Mouse (Mus musculus) adipocyte (in vitro differentiated cells): ENCODE results near the gene Cyb561.

ENCODE experiments used
- DNase-seq: peaks from one replicate; pipeline ENCODE4 v3.0.0-alpha.2; 2016; ENCODE audit warnings: low spot score

The Cyb561 gene

GRCm38 (mm10) chr11:105952911-105953386 is at the start of gene Cyb561:
Gene Cyb561 (minus strand): TSS chr11:105953336.
- DNase-seq = no peak

- DNase-seq = peak; percentile 71
Observed at GRCm38 (mm10) chr11:106001718-106002117, 48.6 kb upstream of the Cyb561 start.

- DNase-seq = no peak
Observed at GRCm38 (mm10) chr11:106000062-106000461, 46.9 kb upstream of the Cyb561 start.

GRCm38 (mm10) chr11:105994375-105994774 is 41.2 kb upstream of the Cyb561 start, which contains the start of gene Ace3:
Gene Ace3 (plus strand): TSS chr11:105994675.
- no peak for DNase-seq

GRCm38 (mm10) chr11:105990231-105990630 is 37.1 kb upstream of the Cyb561 start:
- DNase-seq = peak; percentile 91

GRCm38 (mm10) chr11:105989446-105989845 is 36.3 kb upstream of the Cyb561 start:
- no peak for DNase-seq

- DNase-seq = no peak
Observed at GRCm38 (mm10) chr11:105987446-105987845, 34.3 kb upstream of the Cyb561 start.

- no peak for DNase-seq
Observed at GRCm38 (mm10) chr11:105984452-105984851, 31.3 kb upstream of the Cyb561 start.

- no peak for DNase-seq
Observed at GRCm38 (mm10) chr11:105978634-105979033, 25.5 kb upstream of the Cyb561 start.

GRCm38 (mm10) chr11:105978232-105978631 is 25.1 kb upstream of the Cyb561 start:
- no peak for DNase-seq

GRCm38 (mm10) chr11:105975636-105976035 is 22.5 kb upstream of the Cyb561 start:
- DNase-seq = no peak

- no peak for DNase-seq
Observed at GRCm38 (mm10) chr11:105975050-105975449, 21.9 kb upstream of the Cyb561 start.

- DNase-seq = peak; percentile 44
Observed at GRCm38 (mm10) chr11:105974593-105974992, 21.5 kb upstream of the Cyb561 start.

GRCm38 (mm10) chr11:105969516-105969915 is 16.4 kb upstream of the Cyb561 start:
- DNase-seq = peak; percentile 74

- DNase-seq = no peak
Observed at GRCm38 (mm10) chr11:105968948-105969347, 15.8 kb upstream of the Cyb561 start.

- DNase-seq = no peak
Observed at GRCm38 (mm10) chr11:105967741-105968574, 14.8 kb upstream of the Cyb561 start, which contains the start of gene Ace. Gene Ace (plus strand): TSS chr11:105967945.

GRCm38 (mm10) chr11:105966288-105966687 is 13.2 kb upstream of the Cyb561 start:
- DNase-seq = peak; percentile 46

- no peak for DNase-seq
Observed at GRCm38 (mm10) chr11:105964691-105965090, 11.6 kb upstream of the Cyb561 start.

GRCm38 (mm10) chr11:105959355-105959754 is 6.2 kb upstream of the Cyb561 start:
- no peak for DNase-seq

GRCm38 (mm10) chr11:105958566-105958965 is 5.4 kb upstream of the Cyb561 start:
- DNase-seq = no peak

GRCm38 (mm10) chr11:105957501-105957900 is 4.4 kb upstream of the Cyb561 start:
- DNase-seq = no peak

- no peak for DNase-seq
Observed at GRCm38 (mm10) chr11:105955815-105956430, 2.8 kb upstream of the Cyb561 start.

GRCm38 (mm10) chr11:105953402-105953801 is 266 bp upstream of the Cyb561 start:
- peak; percentile 93 for DNase-seq
